Mouse (Mus musculus) kidney, adult 10 weeks (tissue): ENCODE measurements around the gene Gm11099. TPM values are rescaled to one million over a fixed set of nuclear protein-coding genes. Genes with fewer than 3 reads are reported as not detected.

Experiments
- polyA plus RNA-seq: library from polyadenylated mRNA; stranded (reverse); fragments of 350-450 nt; fragmentation: Illumina TruSeq; extraction: RNeasy Lipid Tissue Mini Kit (QIAGEN cat#74804); gene quantifications from one replicate; pipeline ENCODE4 v1.2.3, GENCODE M21; 2014; ENCODE audit warnings: low read depth, low replicate concordance

Gene Gm11099
- not detected for polyA plus RNA-seq

DNA sequence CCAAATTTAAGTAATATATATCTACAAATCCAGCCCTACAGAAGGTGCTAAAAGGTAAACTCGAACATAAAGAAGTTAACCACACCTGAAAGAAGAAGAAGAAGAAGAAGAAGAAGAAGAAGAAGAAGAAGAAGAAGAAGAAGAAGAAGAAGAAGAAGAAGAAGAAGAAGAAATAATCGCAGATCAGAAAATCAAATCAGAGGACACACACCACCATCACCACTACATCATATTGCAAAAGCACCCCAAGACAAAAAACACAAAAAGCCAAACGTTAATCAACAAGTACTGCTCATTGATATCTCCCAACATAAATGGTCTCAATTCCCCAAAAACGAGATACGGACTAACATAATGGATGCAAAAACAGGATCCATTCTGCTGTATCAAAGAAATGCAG is at the start of gene Gm11099:
TSS of gene Gm11099 (plus strand) at position 301 of the 400 bp plus-strand sequence.

